In genomic region chr2:152657398-152657797, GRCm38 (mm10) we compare ENCODE assay signal across 12 mouse cellular contexts. TPM values are rescaled to one million over a fixed set of nuclear protein-coding genes. Genes with fewer than 3 reads are reported as not detected.
DNase-seq lines count a peak whose midpoint lies in the region; ATAC-seq and TF ChIP-seq lines count a peak whose summit lies in the region.
"Had no signal": no experiment of that assay in that cellular context is flagged by ENCODE, and none has a peak within 500 bp of the region (broad histone marks: within the 10 kb centered on the region; RNA-seq: fewer than 3 reads in every experiment).

No protein-coding gene starts in this region.

- peak; percentile 39 for TF ChIP-seq CTCF in heart, postnatal 0 days (IDR thresholded peaks at IDR 0.05; ENCODE audit: low read depth)

- no peaks in the 10 kb centered on the region for H3K9me3 ChIP-seq in heart, postnatal 0 days (replicated peaks; ENCODE audit: control insufficient read depth, low read length)
- no peaks in the 10 kb centered on the region for H3K9me3 ChIP-seq in heart, embryonic 11.5 days (replicated peaks; ENCODE audit: control insufficient read depth, low read length)

- ATAC-seq in heart, postnatal 0 days (ENCODE audit: insufficient read depth, low read depth): no peak
- no peak for ATAC-seq in heart, embryonic 11.5 days (replicated peaks; ENCODE audit: insufficient number of reproducible peaks, low FRiP score, low TSS enrichment)

- no peak overlapping the region for H3K9ac ChIP-seq in heart, postnatal 0 days (replicated peaks; ENCODE audit: low read depth, low read length)
- no peak overlapping the region for H3K9ac ChIP-seq in heart, embryonic 11.5 days (ENCODE audit: low read depth, low read length)

- DNase-seq in heart, postnatal 0 days (ENCODE audit: low spot score): peak; percentile 28
- DNase-seq in thymus, postnatal 4 days: peak; percentile 38
- DNase-seq in thymus, postnatal 25 days: no peak
- DNase-seq in gastrocnemius, postnatal 10 days: peak; percentile 51
- DNase-seq in testis, postnatal 10 days (ENCODE audit: low spot score): peak; percentile 62
- DNase-seq in natural killer cell, adult 2 months (ENCODE audit: low spot score in 2 of 2): no peak
- no peak for DNase-seq in thymus, postnatal 10 days (ENCODE audit: low spot score in 2 of 2)
- DNase-seq: midbrain, embryonic 14.5 days had no signal

- TF ChIP-seq EP300 in heart, postnatal 0 days (IDR thresholded peaks at IDR 0.05; ENCODE audit: low read depth): no peak

- no peaks in the 10 kb centered on the region for H3K4me1 ChIP-seq in heart, postnatal 0 days (ENCODE audit: control insufficient read depth, insufficient read depth)
- H3K4me1 ChIP-seq in heart, embryonic 11.5 days (ENCODE audit: control insufficient read depth, insufficient read depth, low read length): peaks cover 11% of the 10 kb centered on the region

- no peak overlapping the region for H3K27ac ChIP-seq in heart, postnatal 0 days (ENCODE audit: low read depth)
- H3K27ac ChIP-seq in heart, embryonic 11.5 days (ENCODE audit: low read depth, low read length): no peak overlapping the region

- H3K27me3 ChIP-seq in heart, postnatal 0 days (ENCODE audit: control insufficient read depth, insufficient read depth, low read length): no peaks in the 10 kb centered on the region
- H3K27me3 ChIP-seq in heart, embryonic 11.5 days (ENCODE audit: control insufficient read depth, insufficient read depth, low read length): no peaks in the 10 kb centered on the region

- no peaks in the 10 kb centered on the region for H3K36me3 ChIP-seq in heart, postnatal 0 days (replicated peaks; ENCODE audit: control insufficient read depth, insufficient read depth, low read length)
- H3K36me3 ChIP-seq in heart, embryonic 11.5 days (ENCODE audit: control insufficient read depth, insufficient read depth, low read length): no peaks in the 10 kb centered on the region

- H3K4me2 ChIP-seq in heart, postnatal 0 days (ENCODE audit: low read depth, low read length): no peak overlapping the region
- no peak overlapping the region for H3K4me2 ChIP-seq in heart, embryonic 11.5 days

- WGBS in heart, postnatal 0 days: 53% methylated on average over 10 of the region's 10 CpGs
- 57% methylated on average over 10 of the region's 10 CpGs for WGBS in heart, embryonic 11.5 days (ENCODE audit: insufficient replicate concordance)

- H3K4me3 ChIP-seq in heart, postnatal 0 days (ENCODE audit: low read depth, low read length): no peak overlapping the region
- H3K4me3 ChIP-seq in heart, embryonic 11.5 days (ENCODE audit: low read depth, low read length): no peak overlapping the region

RNA-seq across cellular contexts. Expression of gene H13, which starts 11.9 kb away (rescaled TPM):
- total RNA-seq in heart, postnatal 0 days (2014; rRNA removed; ENCODE audit: low replicate concordance): 68.6 and 72.9 TPM in 2 replicates
- 53.4 and 55.0 TPM in 2 replicates for polyA plus RNA-seq in heart, postnatal 0 days (2015; fragmentation: Nextera tagmentation; extraction: Ambion mirVana)
- polyA plus RNA-seq in heart, embryonic 11.5 days (2014; fragmentation: Nextera tagmentation; extraction: Ambion mirVana): 92.3 and 92.8 TPM in 2 replicates
- total RNA-seq in gastrocnemius, postnatal 10 days (2021): 10 to 100 TPM; 56.0 to 61.1 TPM

RNA-seq across cellular contexts. Expression of gene Mcts2, which starts 29.4 kb away (rescaled TPM):
- 6.5 and 11.7 TPM in 2 replicates for total RNA-seq in heart, postnatal 0 days (2014; rRNA removed; ENCODE audit: low replicate concordance)
- polyA plus RNA-seq in heart, postnatal 0 days (2015; fragmentation: Nextera tagmentation; extraction: Ambion mirVana): 30.9 and 31.6 TPM in 2 replicates
- 22.2 and 29.2 TPM in 2 replicates for polyA plus RNA-seq in heart, embryonic 11.5 days (2014; fragmentation: Nextera tagmentation; extraction: Ambion mirVana)
- total RNA-seq in gastrocnemius, postnatal 10 days (2021): 10 to 100 TPM; 12.5 to 19.3 TPM

RNA-seq across cellular contexts. Expression of gene Rem1, which starts 30.6 kb away (rescaled TPM):
- total RNA-seq in heart, postnatal 0 days (2014; rRNA removed; ENCODE audit: low replicate concordance): 4.8 and 12.5 TPM in 2 replicates
- polyA plus RNA-seq in heart, postnatal 0 days (2015; fragmentation: Nextera tagmentation; extraction: Ambion mirVana): 10.2 TPM in 2 replicates
- polyA plus RNA-seq in heart, embryonic 11.5 days (2014; fragmentation: Nextera tagmentation; extraction: Ambion mirVana): 5.8 and 6.1 TPM in 2 replicates
- 10 to 100 TPM in 1 of 2 experiments, 1 to 10 TPM in 1; 9.1 to 11.5 TPM for total RNA-seq in gastrocnemius, postnatal 10 days (2021)

RNA-seq across cellular contexts. Expression of gene Defb25, which starts 34.5 kb away (rescaled TPM):
- total RNA-seq in heart, postnatal 0 days (2014; rRNA removed; ENCODE audit: low replicate concordance): not detected in 2 replicates
- polyA plus RNA-seq in heart, postnatal 0 days (2015; fragmentation: Nextera tagmentation; extraction: Ambion mirVana): 0.53 and 0.54 TPM in 2 replicates
- 1.2 and 1.4 TPM in 2 replicates for polyA plus RNA-seq in heart, embryonic 11.5 days (2014; fragmentation: Nextera tagmentation; extraction: Ambion mirVana)
- total RNA-seq in gastrocnemius, postnatal 10 days (2021): 1 to 10 TPM; 1.5 to 1.6 TPM
- total RNA-seq: layer of hippocampus, postnatal 14 days had no signal
- polyA plus RNA-seq: midbrain, embryonic 14.5 days had no signal

RNA-seq across cellular contexts. Expression of gene Defb36, which starts 53.3 kb away (rescaled TPM):
- not detected in 2 replicates for total RNA-seq in heart, postnatal 0 days (2014; rRNA removed; ENCODE audit: low replicate concordance)
- not detected in 2 replicates for polyA plus RNA-seq in heart, postnatal 0 days (2015; fragmentation: Nextera tagmentation; extraction: Ambion mirVana)
- polyA plus RNA-seq in heart, embryonic 11.5 days (2014; fragmentation: Nextera tagmentation; extraction: Ambion mirVana): not detected in 2 replicates
- total RNA-seq in gastrocnemius, postnatal 10 days (2021): not detected
- total RNA-seq: adrenal gland, adult 18-20 months; layer of hippocampus, postnatal 14 days had no signal
- polyA plus RNA-seq: midbrain, embryonic 14.5 days; stomach, embryonic 16.5 days had no signal

Comparison
In these comparisons a context has a peak if more than half of its experiments do, and no peak if none do; other contexts are left out.
1. DNase-seq: peak in heart, postnatal 0 days (single experiment), thymus, postnatal 4 days (single experiment), gastrocnemius, postnatal 10 days (single experiment) and testis, postnatal 10 days (single experiment); none in thymus, postnatal 25 days (single experiment), natural killer cell, adult 2 months (0 of 2) and thymus, postnatal 10 days (0 of 2).